Mouse (Mus musculus) bone marrow macrophage, adult 2 months (primary cell): ENCODE results near the gene 4930590J08Rik. TPM values are rescaled to one million over a fixed set of nuclear protein-coding genes. Genes with fewer than 3 reads are reported as not detected.
"Not testable (repeated sequence)": the region's sequence is repeated elsewhere in the genome, so short reads cannot be mapped to it uniquely, and the experiment has no call there.

Source experiments
- H3K27ac ChIP-seq: 2 replicates; pipeline ENCODE4 v1.5.1; 2012; ENCODE audit warnings: low read depth, low read length; ENCODE audit not compliant: insufficient read depth
- H3K4me1 ChIP-seq: 2 replicates; pipeline ENCODE4 v1.6.1; 2012; ENCODE audit warnings: low read length; ENCODE audit not compliant: control insufficient read depth, insufficient read depth
- H3K4me3 ChIP-seq: 2 replicates; pipeline ENCODE4 v1.5.1; 2012; ENCODE audit warnings: mild to moderate bottlenecking, low read length, moderate library complexity; ENCODE audit not compliant: insufficient read depth
- CTCF ChIP-seq: IDR thresholded peaks from 2 replicates; pipeline ENCODE4 v1.5.1; 2012; ENCODE audit warnings: low read depth, mild to moderate bottlenecking, low read length, moderate library complexity
- POLR2A ChIP-seq: IDR thresholded peaks from 2 replicates; pipeline ENCODE4 v1.6.1; 2012; ENCODE audit warnings: mild to moderate bottlenecking, low read depth, low read length, borderline replicate concordance
- polyA plus RNA-seq: library from polyadenylated mRNA; stranded (reverse); fragments of >200 nt; gene quantifications from 2 replicates; pipeline ENCODE4 v1.2.4, GENCODE M21; 2012; ENCODE audit not compliant: missing spikeins, insufficient read depth, insufficient read length

Gene 4930590J08Rik
- polyA plus RNA-seq, 1 experiment: 0.46 TPM

DNA sequence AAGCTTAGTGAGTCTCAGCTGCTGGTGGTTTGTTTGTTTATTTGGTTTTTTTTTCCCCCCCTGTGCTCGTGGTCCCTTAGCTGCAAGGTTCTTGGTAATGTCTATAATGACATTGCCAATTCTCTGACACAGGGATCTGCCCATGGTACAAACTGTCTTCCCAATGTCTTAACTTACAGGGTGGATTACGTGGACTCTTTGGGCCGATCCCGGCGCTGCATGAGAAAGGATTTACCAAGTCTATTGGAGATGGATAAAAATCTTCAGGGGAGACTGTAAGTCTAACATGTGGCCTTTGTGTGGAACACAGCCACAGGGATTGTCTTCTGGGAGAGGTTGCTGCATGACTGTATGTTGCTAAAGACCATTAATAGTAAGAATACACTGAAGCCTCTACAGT lies 12.0 kb upstream of the 4930590J08Rik start:
- no peak for TF ChIP-seq CTCF
- H3K4me1 ChIP-seq: no peaks in the 10 kb centered on the region
- H3K27ac ChIP-seq: no peak overlapping the region

DNA sequence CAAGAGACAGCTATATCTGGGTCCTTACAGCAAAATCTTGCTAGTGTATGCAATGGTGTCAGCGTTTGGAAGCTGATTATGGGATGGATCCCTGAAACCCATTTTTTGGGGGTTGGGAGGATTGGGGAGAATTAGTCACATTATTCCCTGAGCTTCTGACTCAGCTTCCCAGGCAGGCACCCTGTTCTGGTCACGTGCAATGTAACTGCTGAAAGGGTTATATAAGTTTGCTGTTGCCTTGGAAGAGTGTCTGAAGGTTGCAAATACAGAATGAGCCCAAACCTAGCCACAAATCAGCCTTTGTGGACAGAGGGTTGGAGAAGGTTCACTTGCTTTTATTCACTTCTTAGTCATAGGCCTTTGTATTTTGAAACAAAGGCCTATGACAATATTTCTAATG lies 10.8 kb upstream of the 4930590J08Rik start:
- Histone ChIP-seq H3K4me3 (no peak overlapping the region), H3K4me1 (no peaks in the 10 kb centered on the region)
- TF ChIP-seq CTCF: no peak

More for the DNA sequence above, 12.0 kb upstream of the 4930590J08Rik start:
- no peak overlapping the region for H3K4me3 ChIP-seq

DNA sequence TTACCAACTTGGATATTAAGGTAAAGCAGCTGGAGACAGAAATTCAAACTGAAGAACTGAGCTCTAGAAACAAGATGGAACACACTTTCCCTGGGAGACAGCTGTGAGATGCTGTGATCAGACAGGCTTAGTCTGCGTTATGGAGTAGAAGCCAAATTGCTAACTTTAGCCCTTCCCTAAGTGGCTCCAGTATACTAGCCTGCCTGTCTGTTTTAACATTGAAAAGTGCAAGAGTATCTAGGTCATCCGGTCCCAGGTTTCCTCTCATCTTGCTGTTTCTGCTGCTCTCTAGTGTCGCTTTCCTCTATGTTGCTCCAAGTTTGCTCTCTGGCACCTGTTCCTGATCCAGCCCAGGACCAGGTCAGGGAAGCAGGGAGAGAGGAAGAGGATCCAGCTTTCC lies 5.8 kb upstream of the 4930590J08Rik start:
- no peak overlapping the region for H3K27ac ChIP-seq
- no peak overlapping the region for H3K4me3 ChIP-seq

More for the DNA sequence above, 10.8 kb upstream of the 4930590J08Rik start:
- no peak overlapping the region for H3K27ac ChIP-seq

DNA sequence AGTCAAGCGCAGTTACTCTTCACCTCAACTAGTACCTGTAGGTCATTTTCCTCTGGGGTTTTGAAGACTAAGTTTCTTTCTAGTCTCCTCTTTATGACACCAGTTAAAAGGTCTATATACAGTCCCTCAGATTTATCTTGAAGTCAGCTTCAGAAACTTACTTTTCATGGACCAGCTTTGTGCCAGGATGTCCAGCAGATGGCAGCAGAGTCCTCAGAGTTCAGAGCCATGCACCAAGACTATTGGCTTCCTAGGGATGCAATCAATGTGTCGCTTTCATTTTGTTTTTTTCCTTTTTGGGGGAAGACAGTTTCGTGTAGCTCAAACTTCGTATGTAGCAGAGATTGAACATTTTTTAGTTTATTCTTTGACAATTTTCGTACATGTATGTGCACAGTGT lies 1.1 kb upstream of the 4930590J08Rik start:
- no peak overlapping the region for H3K4me3 ChIP-seq
- no peaks in the 10 kb centered on the region for H3K4me1 ChIP-seq
- no peak overlapping the region for H3K27ac ChIP-seq
- peak; percentile 70 for TF ChIP-seq CTCF
- TF ChIP-seq POLR2A: no peak

More for the DNA sequence above, 5.8 kb upstream of the 4930590J08Rik start:
- no peak for TF ChIP-seq POLR2A
- no peak for TF ChIP-seq CTCF
- no peaks in the 10 kb centered on the region for H3K4me1 ChIP-seq

DNA sequence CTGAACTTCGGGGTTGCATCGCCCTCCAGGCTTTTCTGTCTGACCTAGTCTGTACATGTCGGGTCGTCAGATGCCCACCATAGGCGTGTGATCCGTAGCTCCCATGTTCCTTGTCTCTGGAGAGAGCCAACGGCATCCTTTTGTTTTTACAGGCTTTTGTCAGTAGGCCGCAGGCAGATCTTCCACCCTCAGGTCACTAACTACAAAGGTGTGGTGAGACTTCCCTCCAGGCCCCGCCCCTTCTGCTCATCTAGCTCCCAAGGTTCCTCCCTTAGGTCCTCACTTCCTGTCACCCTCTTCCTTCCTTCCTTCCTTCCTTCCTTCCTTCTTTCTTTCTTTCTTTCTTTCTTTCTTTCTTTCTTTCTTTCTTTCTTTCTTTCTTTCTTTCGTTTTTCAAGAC lies 11.4 kb downstream of the 4930590J08Rik start:
- no peak overlapping the region for H3K27ac ChIP-seq
- TF ChIP-seq POLR2A: no peak
- no peak overlapping the region for H3K4me3 ChIP-seq
- H3K4me1 ChIP-seq: no peaks in the 10 kb centered on the region

DNA sequence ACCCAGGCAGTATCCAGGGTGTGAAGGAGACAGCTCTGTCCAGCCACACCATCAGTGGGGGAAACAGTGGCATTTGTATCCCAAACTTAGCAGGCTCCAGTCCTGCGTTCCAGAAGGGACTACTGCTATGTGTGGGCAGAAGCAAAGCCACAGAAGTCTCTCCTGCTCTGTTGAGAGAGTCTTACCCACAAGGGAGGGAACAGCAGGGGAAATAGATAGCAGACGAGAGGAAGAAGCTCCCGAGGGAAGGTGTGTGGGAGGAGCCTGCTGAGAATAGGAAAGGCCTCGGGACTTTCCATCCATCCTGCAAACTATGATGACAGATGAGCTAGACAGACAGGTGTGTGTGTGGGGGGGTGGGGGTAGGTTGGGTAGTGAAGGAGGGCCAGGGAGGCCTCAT lies 14.7 kb downstream of the 4930590J08Rik start:
- H3K4me1 ChIP-seq: no peaks in the 10 kb centered on the region
- H3K27ac ChIP-seq: no peak overlapping the region
- TF ChIP-seq POLR2A (no peak), CTCF (no peak)
- no peak overlapping the region for H3K4me3 ChIP-seq

DNA sequence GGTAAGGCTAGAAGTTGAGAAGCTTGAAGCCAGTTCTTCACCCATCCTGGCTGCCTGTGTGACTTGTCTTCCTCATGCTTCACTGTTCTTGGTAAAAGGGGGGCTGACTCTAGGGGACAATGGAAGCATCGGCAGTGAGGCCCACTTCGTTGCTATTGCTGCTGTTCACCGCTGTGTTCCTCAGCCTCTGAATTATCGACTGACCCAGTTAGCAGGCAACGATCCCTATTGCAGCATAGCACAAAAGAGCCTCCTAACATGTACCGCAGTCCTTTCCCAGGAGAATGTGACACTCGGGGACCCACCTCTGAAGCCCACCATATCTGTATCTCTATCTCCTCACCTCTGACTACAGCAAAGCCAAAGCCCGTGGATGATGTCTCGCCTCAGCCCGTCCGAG lies 15.1 kb downstream of the 4930590J08Rik start:
- H3K4me1 ChIP-seq: no peaks in the 10 kb centered on the region
- no peak overlapping the region for H3K27ac ChIP-seq
- H3K4me3 ChIP-seq: no peak overlapping the region
- TF ChIP-seq POLR2A: no peak
- no peak for TF ChIP-seq CTCF

DNA sequence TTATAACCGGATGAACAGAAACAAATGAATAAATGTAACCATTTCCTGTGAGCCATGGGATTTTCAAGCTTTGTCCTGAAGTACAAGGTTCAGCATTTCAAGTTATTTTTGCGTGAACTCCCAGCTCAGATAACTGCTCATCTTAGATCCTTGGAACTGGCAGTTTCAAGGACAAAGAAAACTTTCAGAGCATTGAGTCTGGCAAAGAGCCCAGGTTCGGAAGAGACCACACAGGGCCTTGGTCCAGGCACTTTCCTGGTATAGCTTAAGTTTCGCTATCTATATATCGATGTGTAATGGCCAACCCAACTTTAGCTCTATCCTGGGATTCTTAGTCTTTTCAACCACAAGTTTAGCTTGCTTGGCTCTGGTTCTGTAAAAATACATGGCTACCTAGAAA lies 28.6 kb downstream of the 4930590J08Rik start:
- no peak for TF ChIP-seq CTCF
- TF ChIP-seq POLR2A: no peak
- no peaks in the 10 kb centered on the region for H3K4me1 ChIP-seq
- no peak overlapping the region for H3K27ac ChIP-seq
- H3K4me3 ChIP-seq: no peak overlapping the region

DNA sequence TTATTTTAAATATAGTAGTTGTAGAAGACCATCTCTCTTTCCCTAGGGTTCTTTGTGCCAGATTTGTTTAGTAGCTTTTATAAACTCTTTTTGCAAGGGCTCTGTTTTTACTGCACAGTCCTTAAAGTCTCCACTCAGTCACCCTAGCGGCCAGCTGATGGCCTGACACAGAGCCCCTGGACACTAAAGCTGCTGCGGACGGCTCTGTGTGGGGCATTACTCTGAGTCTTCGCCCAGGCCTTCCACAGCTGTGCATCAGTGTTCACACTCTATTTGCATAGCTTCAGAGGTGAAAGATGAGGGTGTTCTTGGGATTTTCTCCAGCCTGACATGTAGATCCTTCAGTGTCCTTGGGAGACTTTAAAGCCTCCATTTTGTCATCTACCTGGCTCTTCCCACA lies 35.9 kb downstream of the 4930590J08Rik start:
- TF ChIP-seq POLR2A (no peak), CTCF (no peak)
- H3K4me1 ChIP-seq: no peaks in the 10 kb centered on the region
- no peak overlapping the region for H3K27ac ChIP-seq
- no peak overlapping the region for H3K4me3 ChIP-seq

DNA sequence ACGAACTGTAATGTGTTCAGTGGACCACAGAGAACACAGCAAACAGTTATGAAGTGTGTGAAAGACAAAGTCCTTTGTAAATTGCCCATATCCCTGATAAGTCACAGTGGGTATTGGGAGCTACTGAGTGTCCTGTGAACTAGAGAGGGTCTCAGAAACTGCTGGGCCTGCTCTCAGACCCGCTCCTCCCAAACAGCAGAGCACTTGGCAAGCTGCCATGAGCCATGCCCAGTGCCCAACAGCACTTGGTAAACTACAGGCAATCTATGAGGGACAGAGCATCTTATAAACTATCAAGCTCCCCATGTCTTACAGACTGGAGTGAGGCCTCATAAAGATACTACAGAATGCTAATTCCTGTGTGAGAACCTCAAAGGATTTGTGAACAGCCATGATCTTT lies 45.8 kb downstream of the 4930590J08Rik start:
- H3K27ac ChIP-seq: no peak overlapping the region
- H3K4me3 ChIP-seq: no peak overlapping the region
- H3K4me1 ChIP-seq: no peaks in the 10 kb centered on the region
- no peak for TF ChIP-seq POLR2A
- no peak for TF ChIP-seq CTCF

DNA sequence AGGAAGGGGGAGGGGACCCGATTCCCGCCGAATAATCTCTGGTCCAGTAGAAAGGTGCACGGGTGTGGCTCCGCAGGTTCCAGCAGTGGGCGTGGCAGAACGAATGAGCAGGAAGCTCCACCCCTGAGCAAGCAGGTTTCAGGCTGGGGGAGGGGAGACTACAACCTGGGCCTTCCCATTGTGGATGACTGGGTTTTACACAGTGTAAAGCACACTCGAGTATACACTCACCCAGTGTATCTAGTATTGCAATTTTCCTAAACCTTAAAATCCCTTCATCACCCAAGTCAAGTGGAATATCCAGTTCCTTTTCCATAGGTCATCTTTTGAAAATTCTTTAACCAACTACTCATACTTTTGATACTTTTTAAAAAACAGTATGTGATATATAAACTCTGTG lies 55.4 kb downstream of the 4930590J08Rik start:
- not testable (repeated sequence) for H3K27ac ChIP-seq, H3K4me1 ChIP-seq, H3K4me3 ChIP-seq
